Mouse (Mus musculus) stomach, embryonic 14.5 days (tissue): ENCODE data around the gene Cerk. TPM values are rescaled to one million over a fixed set of nuclear protein-coding genes. Genes with fewer than 3 reads are reported as not detected.
A peak's percentile ranks its signal among the peaks of the same experiment; 100 is the strongest.
"Not testable (repeated sequence)": the region's sequence is repeated elsewhere in the genome, so short reads cannot be mapped to it uniquely, and the experiment has no call there.

Experiments
- ATAC-seq: fragments of 200-750 bp; cut with Nextera tagmentation; 2 replicates; pipeline ENCODE4 v1.8.0; 2017; ENCODE audit warnings: low read depth, moderate TSS enrichment; ENCODE audit not compliant: insufficient number of reproducible peaks, insufficient read depth, low FRiP score
- H3K27ac ChIP-seq: fragments of 300-500 bp; sonication (generic); 2 replicates; pipeline ENCODE4 v1.5.1; 2014; ENCODE audit warnings: mild to moderate bottlenecking, low read length, moderate library complexity, mixed read lengths
- H3K27me3 ChIP-seq: fragments of 300-500 bp; sonication (generic); 2 replicates; pipeline ENCODE4 v1.6.1; 2014; ENCODE audit warnings: low read length, control low read depth, mixed read lengths; ENCODE audit not compliant: control insufficient read depth, insufficient read depth
- H3K36me3 ChIP-seq: fragments of 300-500 bp; sonication (generic); 2 replicates; pipeline ENCODE4 v1.6.1; 2014; ENCODE audit warnings: mild to moderate bottlenecking, control low read depth, low read length, moderate library complexity, mixed read lengths; ENCODE audit not compliant: control insufficient read depth, insufficient read depth
- H3K4me1 ChIP-seq: fragments of 300-500 bp; sonication (generic); 2 replicates; pipeline ENCODE4 v1.6.1; 2014; ENCODE audit warnings: low read length, control low read depth, mixed read lengths; ENCODE audit not compliant: control insufficient read depth, insufficient read depth
- H3K4me2 ChIP-seq: fragments of 300-500 bp; sonication (generic); replicated peaks from 2 replicates; pipeline ENCODE4 v1.6.1; 2014; ENCODE audit warnings: low read depth, low read length, control low read depth
- H3K4me3 ChIP-seq: fragments of 300-500 bp; sonication (generic); 2 replicates; pipeline ENCODE4 v1.5.1; 2014; ENCODE audit warnings: low read depth, low read length, control low read depth
- H3K9ac ChIP-seq: fragments of 300-500 bp; sonication (generic); replicated peaks from 2 replicates; pipeline ENCODE4 v1.6.1; 2014; ENCODE audit warnings: low read depth, mild to moderate bottlenecking, control low read depth, low read length, moderate library complexity, mixed read lengths
- H3K9me3 ChIP-seq: fragments of 300-500 bp; sonication (generic); 2 replicates; pipeline ENCODE4 v1.6.1; 2016; ENCODE audit warnings: low read depth, low read length, control low read depth; ENCODE audit not compliant: control insufficient read depth
- WGBS: fragments of 180-500 bp; shearing (Covaris S2); extraction: QIAGEN DNeasy Blood & Tissue Kit; methylation state at CpG from one replicate; pipeline ENCODE4 v1.1.7; 2014; 5-methylcytosine and 5-hydroxymethylcytosine counted together
- polyA plus RNA-seq: library from polyadenylated mRNA; unstranded; fragments of >200 nt; fragmentation: Nextera tagmentation; extraction: Ambion mirVana; gene quantifications from 2 replicates; pipeline ENCODE4 v1.2.1, GENCODE M21; 2014

Cerk gene
- polyA plus RNA-seq, 1 experiment from 2014 or later, result 10.3 TPM

DNA sequence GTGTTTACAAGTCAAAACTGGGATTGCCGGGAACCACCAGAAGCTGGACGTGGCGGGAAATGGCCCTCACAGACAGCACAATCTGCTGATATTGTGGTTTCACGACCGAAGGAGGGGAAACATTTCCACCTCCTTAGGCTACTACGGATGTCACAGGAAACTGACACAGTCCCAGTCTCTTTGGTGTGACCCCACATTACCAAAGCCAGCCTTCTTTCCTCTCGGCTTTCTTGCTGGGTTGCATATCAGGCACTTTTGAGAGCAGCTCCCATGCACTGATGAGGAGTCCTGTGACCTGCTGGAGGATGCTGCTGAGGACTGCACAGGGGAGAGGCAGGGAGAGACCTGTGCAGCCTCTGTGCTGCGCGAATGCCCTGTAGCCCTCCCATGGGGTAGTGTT, 30.7 kb upstream of the Cerk start:
- H3K27ac ChIP-seq, H3K27me3 ChIP-seq, H3K4me3 ChIP-seq, H3K36me3 ChIP-seq, H3K9ac ChIP-seq, ATAC-seq, H3K9me3 ChIP-seq, H3K4me2 ChIP-seq: not testable (repeated sequence)
- peaks cover 13% of the 10 kb centered on the region; the same call in 1 of the 2 replicates for H3K4me1 ChIP-seq
- 83% methylated on average over 9 of the region's 9 CpGs for WGBS

- H3K9ac ChIP-seq, result peak overlapping the region; percentile 90
- no peaks in the 10 kb centered on the region for H3K27me3 ChIP-seq
- no peaks in the 10 kb centered on the region for H3K9me3 ChIP-seq
- H3K4me1 ChIP-seq, result peaks cover 13% of the 10 kb centered on the region; the same call in 1 of the 2 replicates
- WGBS, result 10% methylated on average over 25 of the region's 25 CpGs
- H3K4me2 ChIP-seq, result peak overlapping the region; percentile 98
- peak overlapping the region; percentile 91 for H3K4me3 ChIP-seq
- no peaks in the 10 kb centered on the region for H3K36me3 ChIP-seq
- no peak; the same call in none of the 2 replicates for ATAC-seq
- H3K27ac ChIP-seq, result peak overlapping the region; percentile 89; the same call in 1 of the 2 replicates
These were observed 28.7 kb upstream of the Cerk start for GRCm38 (mm10) chr15:86214549-86215201.

DNA sequence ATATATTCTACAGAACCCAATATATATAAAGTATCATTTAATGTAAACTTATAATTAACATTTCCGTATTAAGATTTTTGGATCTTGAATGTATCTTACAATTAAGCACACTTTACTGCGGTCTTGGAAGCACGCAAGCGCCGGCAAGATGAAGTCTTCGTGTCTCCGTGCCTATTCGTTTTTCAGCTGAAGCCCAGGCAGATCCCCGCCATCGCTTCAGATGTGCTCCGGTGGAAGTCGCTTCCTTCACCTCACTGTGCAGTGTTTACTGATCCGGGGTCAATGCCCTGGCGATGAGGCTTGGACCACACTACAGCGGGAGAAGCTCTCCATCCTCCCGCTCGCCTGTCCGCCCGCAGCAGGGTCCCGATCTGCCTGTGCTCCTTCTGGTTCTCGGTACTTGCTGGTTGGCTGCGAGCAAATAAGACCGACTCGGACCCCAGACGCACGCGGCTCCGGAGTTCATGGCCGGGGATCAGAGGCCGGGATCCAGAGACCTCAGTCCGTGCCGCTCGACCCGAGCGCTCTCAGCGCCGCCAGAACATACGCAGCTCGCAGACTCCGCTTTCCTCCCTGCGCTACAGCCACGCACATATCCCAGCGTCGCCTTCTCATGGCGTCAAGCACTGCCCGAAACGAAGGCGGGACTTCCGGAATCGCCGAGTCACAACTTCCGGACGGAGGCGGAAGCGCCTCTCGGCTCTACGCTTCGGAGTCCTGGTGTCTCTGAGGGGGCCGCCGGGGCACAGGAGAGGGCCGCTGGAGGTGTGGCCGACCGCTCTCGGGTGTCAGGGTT, 28.0 kb upstream of the Cerk start, which contains the start of gene Tbc1d22a:
TSS of gene Tbc1d22a (plus strand) at position 707 of the 796 bp plus-strand sequence.
- WGBS, result under 1% methylated on average over 64 of the region's 64 CpGs
- peak within 1 kb of the TSS; percentile 90 for H3K9ac ChIP-seq

GRCm38 (mm10) chr15:86212193-86212592, 26.3 kb upstream of the Cerk start:
- WGBS, result 86% methylated on average over 5 of the region's 5 CpGs
- H3K4me3 ChIP-seq, H3K27me3 ChIP-seq, H3K4me2 ChIP-seq, H3K27ac ChIP-seq, H3K9me3 ChIP-seq, H3K9ac ChIP-seq, H3K36me3 ChIP-seq, ATAC-seq: not testable (repeated sequence)
- H3K4me1 ChIP-seq, result peaks cover 13% of the 10 kb centered on the region; the same call in 1 of the 2 replicates

More for the DNA sequence above, 28.0 kb upstream of the Cerk start, which contains the start of gene Tbc1d22a:
- Histone ChIP-seq H3K9me3 (no peaks in the 10 kb centered on the region), H3K36me3 (no peaks in the 10 kb centered on the region), H3K4me2 (peak within 1 kb of the TSS; percentile 98), H3K4me3 (peak within 1 kb of the TSS; percentile 91), H3K27ac (peak within 1 kb of the TSS; percentile 89), H3K4me1 (peaks cover 13% of the 10 kb centered on the region; the same call in 1 of the 2 replicates), H3K27me3 (no peaks in the 10 kb centered on the region)
- ATAC-seq, result peak; percentile 89

DNA sequence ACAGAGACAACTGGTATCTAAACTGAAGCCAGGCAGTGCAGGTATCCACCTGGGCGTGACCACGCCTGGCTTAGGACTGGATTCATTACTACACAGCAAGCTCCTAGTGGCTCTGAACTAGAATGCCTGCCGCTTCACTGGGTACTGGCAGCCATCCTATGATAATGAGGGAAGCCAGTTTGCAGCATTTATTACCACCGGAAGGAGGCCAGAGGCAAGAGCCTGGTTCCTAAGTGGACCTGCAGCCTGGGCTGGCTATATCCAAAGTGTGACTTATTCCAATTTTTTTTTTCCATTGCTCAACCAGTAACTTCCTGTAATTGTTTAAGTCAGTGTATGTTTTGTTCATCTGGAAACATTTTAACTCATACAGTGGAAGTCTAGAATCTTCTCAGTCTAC, 20.4 kb upstream of the Cerk start:
- 71% methylated on average over 4 of the region's 4 CpGs for WGBS
- no peak for ATAC-seq

DNA sequence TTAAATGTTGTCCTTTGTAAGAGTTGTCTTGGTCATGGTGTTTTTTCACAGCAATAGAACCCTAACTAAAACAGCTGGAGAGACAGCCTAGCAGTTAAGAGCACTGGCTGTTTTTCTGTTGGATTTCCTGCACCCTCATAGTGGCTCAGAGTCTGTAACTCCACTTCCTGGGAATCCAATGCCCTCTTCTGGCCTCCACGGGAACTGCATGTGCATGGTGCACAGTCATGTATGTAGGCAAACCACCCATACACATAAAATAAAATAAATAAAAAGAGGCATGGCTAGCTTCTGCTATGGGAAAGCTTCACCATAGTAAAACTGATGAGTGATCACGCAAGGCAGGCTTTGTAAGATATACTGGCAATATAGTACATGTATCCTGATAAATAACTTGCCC, 19.4 kb upstream of the Cerk start:
- no peaks in the 10 kb centered on the region for H3K27me3 ChIP-seq
- no peaks in the 10 kb centered on the region for H3K4me1 ChIP-seq
- H3K36me3 ChIP-seq, result no peaks in the 10 kb centered on the region
- H3K9me3 ChIP-seq, result no peaks in the 10 kb centered on the region
- 52% methylated on average over 2 of the region's 2 CpGs for WGBS
- H3K9ac ChIP-seq, result no peak overlapping the region
- ATAC-seq, result no peak
- H3K4me2 ChIP-seq, result no peak overlapping the region
- H3K27ac ChIP-seq, result no peak overlapping the region
- H3K4me3 ChIP-seq, result no peak overlapping the region

More for the DNA sequence above, 20.4 kb upstream of the Cerk start:
- Histone ChIP-seq H3K4me3 (no peak overlapping the region), H3K36me3 (no peaks in the 10 kb centered on the region), H3K4me2 (no peak overlapping the region), H3K27me3 (no peaks in the 10 kb centered on the region), H3K9ac (no peak overlapping the region), H3K4me1 (no peaks in the 10 kb centered on the region), H3K9me3 (no peaks in the 10 kb centered on the region), H3K27ac (no peak overlapping the region)

GRCm38 (mm10) chr15:86203942-86204561, 18.1 kb upstream of the Cerk start:
- H3K4me3 ChIP-seq, result no peak overlapping the region
- no peaks in the 10 kb centered on the region for H3K27me3 ChIP-seq
- no peak overlapping the region for H3K9ac ChIP-seq
- no peak overlapping the region for H3K27ac ChIP-seq
- ATAC-seq, result no peak
- 24% methylated on average over 7 of the region's 7 CpGs for WGBS
- H3K9me3 ChIP-seq, result no peaks in the 10 kb centered on the region
- H3K4me1 ChIP-seq, result no peaks in the 10 kb centered on the region
- H3K36me3 ChIP-seq, result no peaks in the 10 kb centered on the region
- no peak overlapping the region for H3K4me2 ChIP-seq

DNA sequence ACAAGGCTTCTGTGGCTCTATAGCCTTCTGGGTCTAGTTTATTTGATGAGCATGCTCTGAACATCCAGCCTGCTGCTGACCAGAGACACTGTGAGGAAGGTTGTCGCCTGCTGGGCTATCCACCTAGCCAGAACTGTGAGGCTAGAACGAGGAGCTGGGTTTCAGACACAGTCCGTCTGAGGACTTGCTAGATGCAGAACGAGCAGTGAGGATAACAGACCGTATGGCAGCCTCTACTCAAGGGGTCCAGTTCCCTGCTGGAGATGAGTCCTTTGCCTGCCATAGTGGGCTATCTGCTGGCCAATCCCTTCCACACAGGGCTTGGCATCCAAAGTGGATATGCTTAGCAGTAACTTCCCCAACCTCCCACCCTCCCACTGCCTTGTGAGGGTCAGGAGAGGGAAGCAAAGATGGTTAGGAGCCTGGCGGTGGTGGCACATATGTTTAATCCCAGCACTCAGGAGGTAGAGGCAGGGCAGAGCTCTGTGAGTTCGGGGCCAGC, 17.4 kb upstream of the Cerk start:
- H3K27me3 ChIP-seq, result no peaks in the 10 kb centered on the region
- no peak overlapping the region for H3K4me2 ChIP-seq
- 76% methylated on average over 7 of the region's 7 CpGs for WGBS
- H3K4me1 ChIP-seq, result no peaks in the 10 kb centered on the region
- ATAC-seq, result no peak
- no peaks in the 10 kb centered on the region for H3K9me3 ChIP-seq
- 0 out of 2 replicates have a peak overlapping the region, but pooled peaks have one; percentile 15 for H3K27ac ChIP-seq
- H3K9ac ChIP-seq, result no peak overlapping the region
- H3K36me3 ChIP-seq, result no peaks in the 10 kb centered on the region
- no peak overlapping the region for H3K4me3 ChIP-seq
